Mouse (Mus musculus): ENCODE data around the gene C1qtnf2. TPM values are rescaled to one million over a fixed set of nuclear protein-coding genes. Genes with fewer than 3 reads are reported as not detected.

Gene C1qtnf2
- polyA plus RNA-seq, 1 experiment = 5.9 TPM

GRCm38 (mm10) chr11:43517641-43518040, 43.6 kb downstream of the C1qtnf2 start:
- H3K27ac ChIP-seq (ENCODE audit: insufficient read depth, low read depth, low read length) = no peak overlapping the region
- peaks cover 4% of the 10 kb centered on the region; the same call in 1 of the 2 replicates for H3K4me1 ChIP-seq (ENCODE audit: control insufficient read depth, insufficient read depth, insufficient read length, low read length)
- H3K36me3 ChIP-seq (ENCODE audit: control insufficient read depth, insufficient read depth, low read length) = no peaks in the 10 kb centered on the region
- no peak overlapping the region for H3K4me3 ChIP-seq (ENCODE audit: low read depth, low read length)
- 93% methylated on average over 11 of the region's 11 CpGs for WGBS
- H3K27me3 ChIP-seq (ENCODE audit: control insufficient read depth, insufficient read depth, low read length) = no peaks in the 10 kb centered on the region
- TF ChIP-seq CTCF (IDR thresholded peaks at IDR 0.05; ENCODE audit: extremely low read depth, insufficient read length, insufficient replicate concordance, low read depth, low read length) (no peak), POLR2A (IDR thresholded peaks at IDR 0.05; ENCODE audit: low read depth, low read length) (no peak)

GRCm38 (mm10) chr11:43518086-43518485, 44.0 kb downstream of the C1qtnf2 start:
- Histone ChIP-seq H3K4me3 (ENCODE audit: low read depth, low read length) (no peak overlapping the region), H3K27me3 (ENCODE audit: control insufficient read depth, insufficient read depth, low read length) (no peaks in the 10 kb centered on the region), H3K27ac (ENCODE audit: insufficient read depth, low read depth, low read length) (no peak overlapping the region), H3K36me3 (ENCODE audit: control insufficient read depth, insufficient read depth, low read length) (no peaks in the 10 kb centered on the region), H3K4me1 (ENCODE audit: control insufficient read depth, insufficient read depth, insufficient read length, low read length) (peaks cover 4% of the 10 kb centered on the region; the same call in 1 of the 2 replicates)
- no peak for TF ChIP-seq POLR2A (IDR thresholded peaks at IDR 0.05; ENCODE audit: low read depth, low read length)

GRCm38 (mm10) chr11:43518821-43519220, 44.7 kb downstream of the C1qtnf2 start:
- no peak overlapping the region for H3K27ac ChIP-seq (ENCODE audit: insufficient read depth, low read depth, low read length)
- no peak overlapping the region for H3K4me3 ChIP-seq (ENCODE audit: low read depth, low read length)
- H3K27me3 ChIP-seq (ENCODE audit: control insufficient read depth, insufficient read depth, low read length) = no peaks in the 10 kb centered on the region
- TF ChIP-seq CTCF (IDR thresholded peaks at IDR 0.05; ENCODE audit: extremely low read depth, insufficient read length, insufficient replicate concordance, low read depth, low read length) (no peak), POLR2A (IDR thresholded peaks at IDR 0.05; ENCODE audit: low read depth, low read length) (no peak)
- H3K4me1 ChIP-seq (ENCODE audit: control insufficient read depth, insufficient read depth, insufficient read length, low read length) = peaks cover 4% of the 10 kb centered on the region; the same call in 1 of the 2 replicates
- H3K36me3 ChIP-seq (ENCODE audit: control insufficient read depth, insufficient read depth, low read length) = no peaks in the 10 kb centered on the region

- no peaks in the 10 kb centered on the region for H3K27me3 ChIP-seq (ENCODE audit: control insufficient read depth, insufficient read depth, low read length)
- no peak for TF ChIP-seq CTCF (IDR thresholded peaks at IDR 0.05; ENCODE audit: extremely low read depth, insufficient read length, insufficient replicate concordance, low read depth, low read length)
- no peak for TF ChIP-seq POLR2A (IDR thresholded peaks at IDR 0.05; ENCODE audit: low read depth, low read length)
- no peaks in the 10 kb centered on the region for H3K36me3 ChIP-seq (ENCODE audit: control insufficient read depth, insufficient read depth, low read length)
- 73% methylated on average over 3 of the region's 3 CpGs for WGBS
- H3K4me3 ChIP-seq (ENCODE audit: low read depth, low read length) = no peak overlapping the region
- no peak overlapping the region for H3K27ac ChIP-seq (ENCODE audit: insufficient read depth, low read depth, low read length)
- H3K4me1 ChIP-seq (ENCODE audit: control insufficient read depth, insufficient read depth, insufficient read length, low read length) = peaks cover 4% of the 10 kb centered on the region; the same call in 1 of the 2 replicates
These were observed 46.4 kb downstream of the C1qtnf2 start for GRCm38 (mm10) chr11:43520521-43520920.

- H3K4me3 ChIP-seq (ENCODE audit: low read depth, low read length) = peak overlapping the region; percentile 93
- H3K4me1 ChIP-seq (ENCODE audit: control insufficient read depth, insufficient read depth, insufficient read length, low read length) = no peaks in the 10 kb centered on the region; the same call in 1 of the 2 replicates
- no peaks in the 10 kb centered on the region for H3K27me3 ChIP-seq (ENCODE audit: control insufficient read depth, insufficient read depth, low read length)
- H3K27ac ChIP-seq (ENCODE audit: insufficient read depth, low read depth, low read length) = no peak overlapping the region
- 2% methylated on average over 25 of the region's 25 CpGs for WGBS
- H3K36me3 ChIP-seq (ENCODE audit: control insufficient read depth, insufficient read depth, low read length) = peaks cover 3% of the 10 kb centered on the region; the same call in 1 of the 2 replicates
- TF ChIP-seq POLR2A (IDR thresholded peaks at IDR 0.05; ENCODE audit: low read depth, low read length) = no peak
- no peak for TF ChIP-seq CTCF (IDR thresholded peaks at IDR 0.05; ENCODE audit: extremely low read depth, insufficient read length, insufficient replicate concordance, low read depth, low read length)
These were observed 54.1 kb downstream of the C1qtnf2 start for GRCm38 (mm10) chr11:43528078-43528682.

GRCm38 (mm10) chr11:43528683-43529499, 54.8 kb downstream of the C1qtnf2 start, which contains the start of gene Ccnjl:
Gene Ccnjl (plus strand): TSS chr11:43528784.
- no peaks in the 10 kb centered on the region; the same call in 1 of the 2 replicates for H3K4me1 ChIP-seq (ENCODE audit: control insufficient read depth, insufficient read depth, insufficient read length, low read length)
- peaks cover 3% of the 10 kb centered on the region; the same call in 1 of the 2 replicates for H3K36me3 ChIP-seq (ENCODE audit: control insufficient read depth, insufficient read depth, low read length)
- TF ChIP-seq POLR2A (IDR thresholded peaks at IDR 0.05; ENCODE audit: low read depth, low read length) (peak; percentile 9; the same call in 1 of the 2 replicates), CTCF (IDR thresholded peaks at IDR 0.05; ENCODE audit: extremely low read depth, insufficient read length, insufficient replicate concordance, low read depth, low read length) (peak; percentile 25; the same call in 1 of the 2 replicates)
- peak within 1 kb of the TSS; percentile 93 for H3K4me3 ChIP-seq (ENCODE audit: low read depth, low read length)
- WGBS = under 1% methylated on average over 79 of the region's 79 CpGs
- no peaks in the 10 kb centered on the region for H3K27me3 ChIP-seq (ENCODE audit: control insufficient read depth, insufficient read depth, low read length)
- H3K27ac ChIP-seq (ENCODE audit: insufficient read depth, low read depth, low read length) = peak within 1 kb of the TSS; percentile 55

GRCm38 (mm10) chr11:43530043-43530442, 56.0 kb downstream of the C1qtnf2 start:
- H3K4me1 ChIP-seq (ENCODE audit: control insufficient read depth, insufficient read depth, insufficient read length, low read length) = no peaks in the 10 kb centered on the region; the same call in 1 of the 2 replicates
- peaks cover 3% of the 10 kb centered on the region; the same call in 1 of the 2 replicates for H3K36me3 ChIP-seq (ENCODE audit: control insufficient read depth, insufficient read depth, low read length)
- 70% methylated on average over 3 of the region's 3 CpGs for whole genome bisulfite sequencing
- H3K27ac ChIP-seq (ENCODE audit: insufficient read depth, low read depth, low read length) = no peak overlapping the region
- TF ChIP-seq POLR2A (IDR thresholded peaks at IDR 0.05; ENCODE audit: low read depth, low read length) (no peak), CTCF (IDR thresholded peaks at IDR 0.05; ENCODE audit: extremely low read depth, insufficient read length, insufficient replicate concordance, low read depth, low read length) (no peak)
- no peaks in the 10 kb centered on the region for H3K27me3 ChIP-seq (ENCODE audit: control insufficient read depth, insufficient read depth, low read length)
- H3K4me3 ChIP-seq (ENCODE audit: low read depth, low read length) = no peak overlapping the region

All from small intestine, adult 2 months (tissue).